11 mouse cellular contexts compared by ENCODE assay signal in the genomic region with DNA sequence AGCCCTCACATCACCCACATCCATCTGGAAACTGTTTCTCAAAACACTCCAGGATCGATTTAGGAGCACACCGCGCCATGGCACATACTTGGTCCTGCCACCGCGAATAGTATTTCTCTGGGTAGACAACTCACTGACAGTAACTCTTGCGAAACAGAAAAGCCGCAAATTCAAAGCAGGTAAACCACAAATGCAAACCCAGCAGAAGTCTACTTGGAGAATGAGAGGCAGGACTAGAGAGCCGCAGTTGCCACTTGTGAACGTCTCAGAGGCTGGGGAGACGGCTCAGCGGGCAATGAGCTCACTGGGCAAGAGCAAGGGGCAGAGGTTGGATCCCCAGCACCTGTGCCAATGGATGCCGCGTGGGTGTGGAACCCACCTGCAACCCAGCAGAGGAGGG. TPM values are rescaled to one million over a fixed set of nuclear protein-coding genes. Genes with fewer than 3 reads are reported as not detected.
A peak's percentile ranks its signal among the peaks of the same experiment; 100 is the strongest.
DNase-seq lines count a peak whose midpoint lies in the region; ATAC-seq lines count a peak whose summit lies in the region.
"Had no signal": no experiment of that assay in that cellular context is flagged by ENCODE, and none has a peak within 500 bp of the region (broad histone marks: within the 10 kb centered on the region; RNA-seq: fewer than 3 reads in every experiment).

No protein-coding gene starts in this region.

- H3K4me2 ChIP-seq in heart, embryonic 15.5 days, result peak overlapping the region; percentile 42
- H3K4me2 ChIP-seq in forebrain, embryonic 13.5 days, result no peak overlapping the region
- H3K4me2 ChIP-seq: limb, embryonic 12.5 days had no signal

- no peak overlapping the region for H3K27ac ChIP-seq in heart, embryonic 15.5 days
- H3K27ac ChIP-seq in forebrain, embryonic 13.5 days, result no peak overlapping the region
- no peak overlapping the region for H3K27ac ChIP-seq in limb, embryonic 10.5 days
- H3K27ac ChIP-seq: limb, embryonic 12.5 days had no signal

- H3K9me3 ChIP-seq in heart, embryonic 15.5 days (replicated peaks), result no peaks in the 10 kb centered on the region
- H3K9me3 ChIP-seq in forebrain, embryonic 13.5 days (replicated peaks), result no peaks in the 10 kb centered on the region
- H3K9me3 ChIP-seq in limb, embryonic 10.5 days (replicated peaks), result no peaks in the 10 kb centered on the region
- H3K9me3 ChIP-seq: limb, embryonic 12.5 days had no signal

- WGBS in heart, embryonic 15.5 days, result 62% methylated on average over 13 of the region's 13 CpGs
- WGBS in forebrain, embryonic 13.5 days, result 74% methylated on average over 13 of the region's 13 CpGs
- whole genome bisulfite sequencing in limb, embryonic 10.5 days, result 59% methylated on average over 13 of the region's 13 CpGs

- H3K27me3 ChIP-seq in heart, embryonic 15.5 days, result peaks cover 47% of the 10 kb centered on the region
- no peaks in the 10 kb centered on the region for H3K27me3 ChIP-seq in forebrain, embryonic 13.5 days
- H3K27me3 ChIP-seq in limb, embryonic 10.5 days (ENCODE audit: low read depth, poor library complexity, severe bottlenecking), result no peaks in the 10 kb centered on the region

- H3K36me3 ChIP-seq in heart, embryonic 15.5 days, result no peaks in the 10 kb centered on the region
- H3K36me3 ChIP-seq in forebrain, embryonic 13.5 days (ENCODE audit: poor library complexity, severe bottlenecking), result no peaks in the 10 kb centered on the region
- H3K36me3 ChIP-seq in limb, embryonic 10.5 days, result no peaks in the 10 kb centered on the region
- H3K36me3 ChIP-seq: limb, embryonic 12.5 days had no signal

- DNase-seq in heart, postnatal 36 days, result no peak
- DNase-seq in CD4-positive helper T cell, adult 2 months (ENCODE audit: low read depth, low spot score), result peak; percentile 82
- DNase-seq in kidney, postnatal 14 days, result peak; percentile 28
- no peak for DNase-seq in layer of hippocampus, postnatal 10 days (ENCODE audit: low spot score in 2 of 2)
- no peak for DNase-seq in limb, embryonic 10.5 days (ENCODE audit: low spot score)
- DNase-seq: cerebellum, adult 8-10 months; gastrocnemius, postnatal 25 days had no signal

- peaks cover 21% of the 10 kb centered on the region for H3K4me1 ChIP-seq in heart, embryonic 15.5 days (replicated peaks)
- peaks cover 28% of the 10 kb centered on the region for H3K4me1 ChIP-seq in forebrain, embryonic 13.5 days
- peaks cover 30% of the 10 kb centered on the region for H3K4me1 ChIP-seq in limb, embryonic 10.5 days

- intact Hi-C loops in heart, postnatal 36 days (cut with DNase I), result loop anchor here (5.0 kb wide), 1 partner anchor 53 kb away; no protein-coding TSS in a partner anchor

- no peak overlapping the region for H3K9ac ChIP-seq in heart, embryonic 15.5 days
- H3K9ac ChIP-seq in forebrain, embryonic 13.5 days, result no peak overlapping the region
- H3K9ac ChIP-seq: limb, embryonic 12.5 days had no signal

- no peak for ATAC-seq in heart, embryonic 15.5 days (replicated peaks; ENCODE audit: insufficient number of reproducible peaks, insufficient read depth, low FRiP score, low read depth)
- peak; percentile 49 for ATAC-seq in neutrophil, adult 5-6 weeks (ENCODE audit: extremely low read depth, insufficient number of reproducible peaks, low FRiP score, poor library complexity, severe bottlenecking)
- no peak for ATAC-seq in forebrain, embryonic 13.5 days

- no peak overlapping the region for H3K4me3 ChIP-seq in heart, embryonic 15.5 days
- no peak overlapping the region for H3K4me3 ChIP-seq in forebrain, embryonic 13.5 days
- H3K4me3 ChIP-seq in limb, embryonic 10.5 days, result no peak overlapping the region
- H3K4me3 ChIP-seq: limb, embryonic 12.5 days had no signal

RNA-seq across cellular contexts. Expression of a gene that starts 22.7 kb away (rescaled TPM):
- polyA plus RNA-seq in heart, embryonic 15.5 days (2015; fragmentation: Nextera tagmentation; extraction: Ambion mirVana), result 1.6 and 4.8 TPM in 2 replicates
- total RNA-seq in heart, postnatal 36 days (2021), result 1 to 10 TPM; 3.7 to 3.8 TPM
- total RNA-seq in neutrophil, adult 5-6 weeks (2017), result 12.8 and 18.2 TPM in 2 replicates
- 10 to 100 TPM; 28.8 to 33.1 TPM for total RNA-seq in layer of hippocampus, postnatal 10 days (2021)
- 10.5 and 13.2 TPM in 2 replicates for polyA plus RNA-seq in forebrain, embryonic 13.5 days (2015; fragmentation: Nextera tagmentation; extraction: Ambion mirVana)
- 4.7 and 5.5 TPM in 2 replicates for polyA plus RNA-seq in limb, embryonic 10.5 days (2016; fragmentation: Nextera tagmentation; extraction: Ambion mirVana)

Comparison
In these comparisons a context has a peak if more than half of its experiments do, and no peak if none do; other contexts are left out.
1. DNase-seq: peak in CD4-positive helper T cell, adult 2 months (single experiment) and kidney, postnatal 14 days (single experiment); none in heart, postnatal 36 days (0 of 2), layer of hippocampus, postnatal 10 days (0 of 2) and limb, embryonic 10.5 days (single experiment).